Mouse (Mus musculus) forebrain, embryonic 11.5 days (tissue): ENCODE results near the gene Gm9508. TPM values are rescaled to one million over a fixed set of nuclear protein-coding genes. Genes with fewer than 3 reads are reported as not detected.
"Not testable (repeated sequence)": the region's sequence is repeated elsewhere in the genome, so short reads cannot be mapped to it uniquely, and the experiment has no call there.

ENCODE experiments used
- ATAC-seq: fragments of 200-750 bp; cut with Nextera tagmentation; replicated peaks from 2 replicates; pipeline ENCODE4 v1.8.0; 2017; ENCODE audit warnings: moderate TSS enrichment; ENCODE audit not compliant: low FRiP score
- DNase-seq: peaks from one replicate; pipeline ENCODE4 v3.0.0-alpha.2; 2017; ENCODE audit warnings: low spot score
- H3K27ac ChIP-seq: fragments of 300-500 bp; sonication (generic); 2 replicates; pipeline ENCODE4 v1.5.1; 2014; ENCODE audit warnings: low read depth, low read length
- H3K27me3 ChIP-seq: fragments of 300-500 bp; sonication (generic); 2 replicates; pipeline ENCODE4 v1.6.1; 2014; ENCODE audit warnings: mild to moderate bottlenecking, low read length, mixed read lengths; ENCODE audit not compliant: control insufficient read depth, insufficient read depth
- H3K36me3 ChIP-seq: fragments of 300-500 bp; sonication (generic); 2 replicates; pipeline ENCODE4 v1.6.1; 2014; ENCODE audit warnings: mild to moderate bottlenecking, low read length, moderate library complexity, mixed read lengths; ENCODE audit not compliant: control insufficient read depth, insufficient read depth
- H3K4me1 ChIP-seq: fragments of 300-500 bp; sonication (generic); replicated peaks from 2 replicates; pipeline ENCODE4 v1.6.1; 2014; ENCODE audit warnings: low read length, mixed read lengths; ENCODE audit not compliant: control insufficient read depth, insufficient read depth
- H3K4me2 ChIP-seq: fragments of 300-500 bp; sonication (generic); 2 replicates; pipeline ENCODE4 v1.6.1; 2014; ENCODE audit warnings: low read depth, mild to moderate bottlenecking, low read length, moderate library complexity, mixed read lengths; ENCODE audit not compliant: severe bottlenecking
- H3K4me3 ChIP-seq: fragments of 300-500 bp; sonication (generic); 2 replicates; pipeline ENCODE4 v1.5.1; 2014; ENCODE audit warnings: low read depth, low read length
- H3K9ac ChIP-seq: fragments of 300-500 bp; sonication (generic); 2 replicates; pipeline ENCODE4 v1.6.1; 2014; ENCODE audit warnings: low read length
- H3K9me3 ChIP-seq: fragments of 300-500 bp; sonication (generic); 2 replicates; pipeline ENCODE4 v1.6.1; 2016; ENCODE audit warnings: low read length, mixed read lengths; ENCODE audit not compliant: control insufficient read depth
- WGBS: fragments of 180-500 bp; shearing (Covaris S2); extraction: QIAGEN DNeasy Blood & Tissue Kit; methylation state at CpG from one replicate; pipeline ENCODE4 v1.1.7; 2014; 5-methylcytosine and 5-hydroxymethylcytosine counted together
- polyA plus RNA-seq: library from polyadenylated mRNA; unstranded; fragments of >200 nt; fragmentation: Nextera tagmentation; extraction: Ambion mirVana; gene quantifications from 2 replicates; pipeline ENCODE4 v1.2.1, GENCODE M21; 2014

Gene Gm9508
- polyA plus RNA-seq, 1 experiment from 2014 or later = not detected

- no peak within 1 kb of the TSS for H3K4me2 ChIP-seq
- H3K27ac ChIP-seq = no peak within 1 kb of the TSS
- no peak for ATAC-seq
- WGBS = 80% methylated on average over 1 of the region's 1 CpGs
- DNase-seq = no peak
- H3K9ac ChIP-seq = no peak within 1 kb of the TSS
- no peaks in the 10 kb centered on the region for H3K27me3 ChIP-seq
- H3K36me3 ChIP-seq = no peaks in the 10 kb centered on the region
- no peak within 1 kb of the TSS for H3K4me3 ChIP-seq
- H3K9me3 ChIP-seq = no peaks in the 10 kb centered on the region
- no peaks in the 10 kb centered on the region for H3K4me1 ChIP-seq
Observed at GRCm38 (mm10) chr10:77715507-77715906, 18.5 kb upstream of the Gm9508 start, which contains the start of gene Gm10142. Gm10142 (plus strand) TSS chr10:77715807.

- ATAC-seq = no peak
- 79% methylated on average over 4 of the region's 4 CpGs for WGBS
- H3K9ac ChIP-seq = no peak overlapping the region
Observed at GRCm38 (mm10) chr10:77713734-77714133, 16.7 kb upstream of the Gm9508 start.

GRCm38 (mm10) chr10:77711157-77711556 lies 14.1 kb upstream of the Gm9508 start, which contains the start of gene Gm10024:
Gm10024 (plus strand) TSS chr10:77711457.
- H3K4me3 ChIP-seq, H3K27ac ChIP-seq, H3K36me3 ChIP-seq, H3K4me1 ChIP-seq, H3K27me3 ChIP-seq, ATAC-seq, DNase-seq, H3K4me2 ChIP-seq, H3K9ac ChIP-seq, H3K9me3 ChIP-seq: not testable (repeated sequence)

More at GRCm38 (mm10) chr10:77713734-77714133, 16.7 kb upstream of the Gm9508 start:
- Histone ChIP-seq H3K27me3 (no peaks in the 10 kb centered on the region), H3K9me3 (no peaks in the 10 kb centered on the region), H3K4me3 (no peak overlapping the region), H3K4me2 (no peak overlapping the region), H3K36me3 (no peaks in the 10 kb centered on the region), H3K27ac (no peak overlapping the region), H3K4me1 (no peaks in the 10 kb centered on the region)
- DNase-seq = no peak

- no peak for DNase-seq
- H3K9ac ChIP-seq = no peak overlapping the region
- H3K27me3 ChIP-seq = no peaks in the 10 kb centered on the region
- no peaks in the 10 kb centered on the region for H3K9me3 ChIP-seq
- no peak for ATAC-seq
- H3K36me3 ChIP-seq = no peaks in the 10 kb centered on the region
- no peak overlapping the region for H3K27ac ChIP-seq
- no peak overlapping the region for H3K4me3 ChIP-seq
- 79% methylated on average over 3 of the region's 3 CpGs for WGBS
- no peaks in the 10 kb centered on the region for H3K4me1 ChIP-seq
- no peak overlapping the region for H3K4me2 ChIP-seq
Observed at GRCm38 (mm10) chr10:77709831-77710230, 12.8 kb upstream of the Gm9508 start.

GRCm38 (mm10) chr10:77706326-77706725 lies 9.3 kb upstream of the Gm9508 start, which contains the start of gene Gm10272:
Gm10272 (plus strand) TSS chr10:77706626.
- ATAC-seq = no peak
- Histone ChIP-seq H3K9me3 (no peaks in the 10 kb centered on the region), H3K4me2 (no peak within 1 kb of the TSS), H3K4me1 (no peaks in the 10 kb centered on the region), H3K36me3 (no peaks in the 10 kb centered on the region), H3K27ac (no peak within 1 kb of the TSS), H3K9ac (no peak within 1 kb of the TSS), H3K4me3 (no peak within 1 kb of the TSS), H3K27me3 (no peaks in the 10 kb centered on the region)
- DNase-seq = no peak
- WGBS = 92% methylated on average over 1 of the region's 1 CpGs

DNA sequence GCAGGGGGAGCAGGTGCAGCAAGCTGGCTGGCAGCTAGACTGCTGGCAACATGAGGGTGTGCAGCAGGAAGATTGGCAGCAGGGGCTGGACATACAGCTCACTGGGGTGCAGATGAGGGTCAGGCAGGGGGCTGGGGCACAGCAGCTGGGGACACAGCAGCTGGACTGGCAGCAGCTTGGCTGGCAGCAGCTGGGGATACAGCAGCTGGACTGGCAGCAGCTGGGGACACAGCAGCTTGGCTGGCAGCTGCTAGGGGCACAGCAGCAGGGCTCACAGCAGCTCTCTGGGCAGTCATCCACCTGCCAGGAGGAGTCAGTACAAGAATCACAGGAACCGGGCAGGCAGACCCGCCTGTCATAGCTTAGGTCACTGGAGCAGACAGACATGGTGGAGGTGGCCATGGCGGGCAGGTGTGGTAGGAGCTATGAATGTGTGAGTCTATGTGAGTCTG lies 6.7 kb downstream of the Gm9508 start, which contains the start of gene Gm19402:
TSS of gene Gm19402 (minus strand) at position 402 of the 452 bp plus-strand sequence.
- not testable (repeated sequence) for H3K36me3 ChIP-seq, H3K4me3 ChIP-seq, H3K4me1 ChIP-seq, H3K9me3 ChIP-seq, H3K9ac ChIP-seq, DNase-seq, ATAC-seq, H3K4me2 ChIP-seq, H3K27ac ChIP-seq
- peaks cover 13% of the 10 kb centered on the region for H3K27me3 ChIP-seq
- WGBS = 63% methylated on average over 3 of the region's 3 CpGs

DNA sequence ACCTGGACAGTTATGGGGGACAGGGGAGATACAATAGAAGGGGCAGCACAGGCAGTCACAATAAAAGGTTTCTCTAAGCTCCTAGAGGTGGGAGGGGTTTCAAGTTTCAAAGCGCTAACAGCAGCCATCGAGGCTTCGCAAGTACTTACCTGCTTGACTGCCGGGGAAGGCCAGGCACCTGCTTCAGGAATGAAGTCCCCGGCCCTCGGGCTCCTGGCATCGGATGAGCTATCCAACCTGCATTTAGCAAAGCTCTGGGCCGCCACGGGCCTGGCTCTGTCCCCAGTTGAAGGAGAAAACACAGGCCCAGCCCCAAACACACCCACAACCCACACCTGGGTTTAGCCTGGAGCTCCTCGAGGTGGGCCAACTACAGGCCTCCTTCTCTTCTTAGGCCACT lies 10.0 kb downstream of the Gm9508 start:
- no peak overlapping the region for H3K27ac ChIP-seq
- no peak overlapping the region for H3K4me2 ChIP-seq
- H3K9me3 ChIP-seq = no peaks in the 10 kb centered on the region
- no peak overlapping the region for H3K9ac ChIP-seq
- 29% methylated on average over 10 of the region's 10 CpGs for WGBS
- ATAC-seq (no peak), DNase-seq (no peak)
- H3K27me3 ChIP-seq = peaks cover 13% of the 10 kb centered on the region
- no peaks in the 10 kb centered on the region for H3K36me3 ChIP-seq
- peaks cover 4% of the 10 kb centered on the region; the same call in 1 of the 2 replicates for H3K4me1 ChIP-seq
- no peak overlapping the region for H3K4me3 ChIP-seq

DNA sequence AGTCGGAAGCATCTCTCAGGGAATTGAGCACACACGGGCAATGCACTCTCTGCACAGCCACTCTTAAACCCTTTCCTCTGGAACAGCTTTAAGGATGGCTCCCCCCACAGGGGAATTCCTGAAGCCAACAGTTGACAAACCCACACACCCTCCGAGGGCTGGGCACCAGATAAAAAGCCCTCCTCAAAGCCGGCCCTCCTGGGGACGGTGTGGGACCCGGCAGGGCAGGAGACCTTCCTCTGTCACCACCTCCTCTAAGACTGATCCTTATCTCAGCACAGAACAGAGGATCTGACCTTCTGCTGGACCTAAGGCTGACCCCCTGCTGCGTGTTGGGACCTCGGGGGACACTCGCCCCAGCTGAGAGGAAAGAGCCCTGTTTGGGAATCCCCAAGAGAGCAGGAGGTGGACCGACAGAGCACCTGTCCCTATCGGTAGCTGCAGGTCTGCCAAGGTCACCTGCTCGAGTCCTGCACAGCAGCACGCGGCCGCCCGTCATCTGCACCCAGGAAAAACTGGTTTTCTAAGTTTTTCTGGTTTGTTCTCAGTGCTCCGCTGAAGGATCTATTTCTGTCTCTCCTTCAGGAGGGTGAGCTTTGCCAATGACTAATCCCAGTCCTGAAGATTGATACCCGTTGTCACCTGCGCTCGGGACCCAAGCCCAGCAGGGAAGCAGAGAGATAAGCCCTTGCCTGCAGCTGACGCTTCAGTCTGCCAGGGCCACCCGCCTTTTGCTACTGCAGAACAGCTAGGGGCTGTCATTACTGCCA lies 11.0 kb downstream of the Gm9508 start, which contains the start of gene Tspear:
TSS of gene Tspear (plus strand) at position 675 of the 770 bp plus-strand sequence.
- Histone ChIP-seq H3K27ac (no peak within 1 kb of the TSS), H3K36me3 (no peaks in the 10 kb centered on the region), H3K9me3 (no peaks in the 10 kb centered on the region), H3K27me3 (peaks cover 13% of the 10 kb centered on the region), H3K4me1 (peaks cover 4% of the 10 kb centered on the region; the same call in 1 of the 2 replicates), H3K9ac (no peak within 1 kb of the TSS), H3K4me2 (no peak within 1 kb of the TSS), H3K4me3 (no peak within 1 kb of the TSS)
- WGBS = 4% methylated on average over 22 of the region's 22 CpGs
- DNase-seq (peak; percentile 50), ATAC-seq (no peak)
